Mouse (Mus musculus): ENCODE data around the gene Mycbp2.
A peak's percentile ranks its signal among the peaks of the same experiment; 100 is the strongest.

Mycbp2 gene

GRCm38 (mm10) chr14:103346729-103347505, at the start of gene Mycbp2:
Gene Mycbp2 (minus strand): TSS chr14:103346814.
- DNase-seq (ENCODE audit: low spot score in 2 of 2): peak; percentile 97

DNA sequence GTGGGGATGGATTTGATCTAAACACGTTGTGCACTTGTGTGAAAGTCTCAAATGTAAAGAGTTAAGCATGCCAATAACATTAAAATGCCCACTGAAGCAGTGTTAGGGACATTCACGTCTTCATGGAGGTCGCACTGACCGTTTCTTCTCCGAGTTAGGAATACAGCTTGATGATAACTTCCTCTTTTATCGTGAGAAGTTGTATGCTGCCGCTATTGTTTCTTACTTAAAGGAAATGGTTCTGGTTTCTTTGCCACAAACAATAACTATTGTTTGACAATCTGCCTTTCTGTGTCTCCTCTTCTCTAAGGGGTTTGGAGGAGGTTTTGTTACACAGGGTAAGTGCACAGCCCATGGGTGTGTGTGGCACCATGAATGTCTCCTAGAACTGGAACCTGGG, 45.8 kb upstream of the Mycbp2 start:
- DNase-seq (ENCODE audit: low spot score in 2 of 2): no peak

DNA sequence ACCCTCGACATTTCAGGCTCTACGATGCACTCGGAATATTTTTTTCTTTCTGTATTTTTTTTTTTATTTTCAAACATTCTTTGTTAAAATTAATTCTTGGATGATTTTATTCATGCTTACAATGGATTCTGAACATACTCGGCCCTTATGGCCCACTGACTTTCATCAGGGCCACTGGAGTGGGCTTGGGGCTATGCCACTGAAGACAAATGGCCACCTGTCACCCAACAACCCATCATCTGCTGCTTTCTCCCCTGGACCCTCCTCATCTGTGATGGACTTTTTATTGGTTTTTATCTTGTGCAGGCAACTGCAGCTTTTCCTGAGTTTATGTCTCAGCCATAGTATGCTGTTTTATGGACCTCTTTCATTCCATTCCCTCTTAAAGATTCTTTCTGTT, 40.8 kb upstream of the Mycbp2 start:
- no peak for DNase-seq (ENCODE audit: low spot score in 2 of 2)

DNA sequence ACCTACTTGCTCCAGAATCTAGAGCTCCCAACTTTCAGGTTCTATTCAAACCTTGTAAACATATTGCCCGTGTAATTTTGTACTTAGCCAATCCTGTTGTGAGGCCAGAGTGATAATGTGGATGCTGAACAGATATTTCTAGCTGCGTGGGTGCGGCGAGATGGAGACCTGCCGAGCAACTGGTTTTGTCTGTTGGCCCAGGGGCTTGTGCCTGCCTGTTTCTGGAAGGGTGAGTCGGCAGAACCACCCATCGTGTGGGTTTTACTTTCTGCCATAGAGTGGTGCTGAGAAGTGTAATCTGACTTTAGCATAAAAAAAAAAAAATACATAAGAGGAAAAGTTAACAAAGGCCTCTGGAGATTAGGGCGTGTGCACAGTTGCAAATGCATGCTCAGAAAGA, 40.3 kb upstream of the Mycbp2 start:
- DNase-seq (ENCODE audit: low spot score in 2 of 2): no peak

GRCm38 (mm10) chr14:103385084-103385610, 38.5 kb upstream of the Mycbp2 start:
- DNase-seq (ENCODE audit: low spot score in 2 of 2): no peak

- no peak for DNase-seq (ENCODE audit: low spot score in 2 of 2)
Measured at GRCm38 (mm10) chr14:103378703-103379102, 32.1 kb upstream of the Mycbp2 start.

DNA sequence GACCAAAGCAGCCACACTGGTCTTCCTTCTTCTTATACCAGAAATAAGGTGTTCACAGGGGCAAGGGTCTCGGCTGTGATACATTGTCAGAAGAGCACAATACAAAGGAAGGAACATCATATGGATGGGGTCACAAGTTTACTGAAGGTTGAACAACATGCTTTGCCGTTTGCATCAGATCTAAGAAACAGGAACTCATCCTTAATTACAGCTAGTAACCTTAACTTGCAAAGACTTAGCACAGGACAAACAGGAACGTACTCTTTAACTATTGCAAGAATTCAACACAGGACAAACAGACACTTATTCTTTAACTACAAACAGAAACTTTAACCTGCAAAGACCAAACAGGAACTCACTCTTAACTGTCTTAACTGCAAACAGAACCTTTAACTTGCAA, 30.2 kb upstream of the Mycbp2 start:
- DNase-seq (ENCODE audit: low spot score in 2 of 2): no peak

DNA sequence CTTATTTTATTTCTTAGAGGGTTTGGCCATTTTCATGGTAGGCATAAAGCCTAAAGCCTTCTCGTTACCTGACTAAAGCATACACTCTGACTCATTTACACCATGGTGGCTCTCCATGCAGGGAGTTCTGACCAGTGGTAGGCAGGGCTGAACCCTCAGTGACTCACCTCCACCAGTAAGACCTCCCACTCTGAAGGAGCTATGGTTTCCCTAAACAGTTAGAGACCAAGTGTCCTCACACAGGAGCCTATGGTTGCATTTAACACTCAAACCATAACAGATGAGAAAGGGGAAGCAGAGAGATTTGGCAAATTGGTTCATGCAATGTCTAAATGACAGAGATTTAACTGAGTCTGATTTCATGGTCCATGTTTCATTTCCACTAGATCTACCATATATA, 28.9 kb upstream of the Mycbp2 start:
- DNase-seq (ENCODE audit: low spot score in 2 of 2): no peak

DNA sequence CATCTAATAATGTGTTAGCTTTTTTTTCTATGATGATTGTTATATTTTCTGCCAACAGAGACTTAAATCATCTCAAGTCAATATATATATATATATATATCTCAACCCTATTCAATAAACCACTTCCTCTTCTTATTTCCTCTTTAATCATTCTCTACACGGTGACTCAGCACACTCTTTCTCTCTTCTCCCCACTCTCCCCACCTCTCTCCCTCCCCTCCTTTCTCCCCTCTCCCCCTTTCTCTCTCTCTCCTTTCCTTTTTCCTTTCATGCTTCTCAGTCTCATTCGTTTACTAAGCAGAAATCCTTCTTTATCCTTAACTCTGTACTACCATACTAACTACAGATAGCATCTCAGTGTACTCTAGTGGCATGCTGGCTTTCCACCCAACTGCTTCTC, 16.6 kb upstream of the Mycbp2 start:
- DNase-seq (ENCODE audit: low spot score in 2 of 2): no peak

GRCm38 (mm10) chr14:103356066-103356465, 9.5 kb upstream of the Mycbp2 start:
- DNase-seq (ENCODE audit: low spot score in 2 of 2): no peak

GRCm38 (mm10) chr14:103354396-103355352, 8.1 kb upstream of the Mycbp2 start:
- no peak for DNase-seq (ENCODE audit: low spot score in 2 of 2)

DNA sequence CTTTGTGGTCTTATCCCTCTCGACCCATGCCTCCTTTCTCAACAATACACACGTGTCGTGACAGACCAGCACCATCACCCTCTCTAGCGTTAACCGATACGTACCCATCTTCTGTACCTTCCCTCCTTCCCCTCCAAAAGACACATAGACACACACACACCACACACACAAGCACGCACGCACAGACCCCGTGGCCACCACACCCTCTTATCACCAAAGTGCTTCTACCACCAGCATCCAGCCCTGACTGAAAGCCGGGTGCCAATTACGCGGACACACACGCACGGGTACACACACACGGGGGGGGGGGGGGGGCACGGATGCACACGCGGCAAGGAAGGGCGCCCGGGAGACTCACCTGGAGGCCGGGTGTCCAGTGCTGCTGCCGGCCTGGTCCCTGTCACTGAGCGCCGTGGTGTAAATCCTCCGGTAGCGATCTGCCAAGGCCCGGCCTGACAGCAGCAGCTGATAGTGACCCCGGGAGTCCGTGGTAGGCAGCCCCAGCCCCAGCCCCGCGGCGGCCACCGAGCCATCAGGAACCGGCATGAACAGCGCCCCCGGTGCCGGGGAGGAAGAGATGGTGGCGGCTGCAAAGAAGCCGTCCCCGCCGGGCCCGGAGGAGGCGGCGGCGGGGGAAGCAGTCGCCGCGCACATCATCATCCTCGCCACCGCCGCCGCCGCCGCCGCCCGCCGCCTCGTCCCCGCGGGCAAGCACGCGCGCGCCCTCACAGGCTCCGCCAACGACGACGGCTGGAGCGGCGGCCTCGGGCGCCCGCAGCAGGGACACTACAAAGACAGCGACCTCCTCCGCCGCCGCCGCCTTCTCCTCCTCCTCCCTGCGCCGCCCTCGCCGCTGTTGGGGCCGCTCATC, 521 bp downstream of the Mycbp2 start:
- peak; percentile 56 to 61 for DNase-seq (ENCODE audit: low spot score in 2 of 2)

DNA sequence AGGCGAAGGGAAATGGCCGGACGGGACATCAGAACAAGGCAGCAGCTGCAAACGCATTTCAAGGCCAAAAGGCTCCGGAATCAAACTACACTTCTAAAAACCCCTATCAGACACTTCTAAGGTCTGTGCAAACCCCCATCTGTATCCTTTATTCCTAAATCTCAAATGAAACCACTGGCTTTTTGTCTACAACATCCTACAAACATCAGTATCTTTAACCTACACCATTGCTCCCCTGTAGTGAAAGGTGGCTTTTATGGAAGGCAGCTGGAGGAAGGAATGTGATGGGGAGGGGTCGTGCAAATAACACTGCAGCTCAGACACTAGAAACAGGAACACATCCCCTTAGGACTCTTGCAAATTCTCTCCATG, 1.1 kb downstream of the Mycbp2 start:
- DNase-seq (ENCODE audit: low spot score in 2 of 2): no peak

- no peak for DNase-seq (ENCODE audit: low spot score in 2 of 2)
Measured at GRCm38 (mm10) chr14:103345011-103345410, 1.6 kb downstream of the Mycbp2 start.

DNA sequence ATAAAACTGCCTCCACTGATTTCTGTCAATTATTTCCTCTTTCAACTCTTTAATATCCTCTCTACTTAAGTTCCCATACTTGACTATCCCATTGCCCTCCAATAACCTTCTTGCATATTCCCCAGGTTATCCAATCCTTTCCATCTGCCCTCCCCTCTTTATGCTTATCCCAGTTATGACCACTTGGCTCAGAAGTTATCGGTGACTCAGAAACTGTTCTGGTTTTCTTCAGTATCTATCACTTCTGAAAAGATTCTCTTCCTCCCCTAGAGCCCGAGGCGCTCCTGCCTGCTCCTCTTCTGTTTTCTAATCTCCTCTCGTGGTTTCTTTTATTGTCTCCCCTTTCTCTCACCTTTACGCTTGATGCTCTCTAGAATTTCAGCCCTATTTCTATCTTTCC, 2.8 kb downstream of the Mycbp2 start:
- no peak for DNase-seq (ENCODE audit: low spot score in 2 of 2)

DNA sequence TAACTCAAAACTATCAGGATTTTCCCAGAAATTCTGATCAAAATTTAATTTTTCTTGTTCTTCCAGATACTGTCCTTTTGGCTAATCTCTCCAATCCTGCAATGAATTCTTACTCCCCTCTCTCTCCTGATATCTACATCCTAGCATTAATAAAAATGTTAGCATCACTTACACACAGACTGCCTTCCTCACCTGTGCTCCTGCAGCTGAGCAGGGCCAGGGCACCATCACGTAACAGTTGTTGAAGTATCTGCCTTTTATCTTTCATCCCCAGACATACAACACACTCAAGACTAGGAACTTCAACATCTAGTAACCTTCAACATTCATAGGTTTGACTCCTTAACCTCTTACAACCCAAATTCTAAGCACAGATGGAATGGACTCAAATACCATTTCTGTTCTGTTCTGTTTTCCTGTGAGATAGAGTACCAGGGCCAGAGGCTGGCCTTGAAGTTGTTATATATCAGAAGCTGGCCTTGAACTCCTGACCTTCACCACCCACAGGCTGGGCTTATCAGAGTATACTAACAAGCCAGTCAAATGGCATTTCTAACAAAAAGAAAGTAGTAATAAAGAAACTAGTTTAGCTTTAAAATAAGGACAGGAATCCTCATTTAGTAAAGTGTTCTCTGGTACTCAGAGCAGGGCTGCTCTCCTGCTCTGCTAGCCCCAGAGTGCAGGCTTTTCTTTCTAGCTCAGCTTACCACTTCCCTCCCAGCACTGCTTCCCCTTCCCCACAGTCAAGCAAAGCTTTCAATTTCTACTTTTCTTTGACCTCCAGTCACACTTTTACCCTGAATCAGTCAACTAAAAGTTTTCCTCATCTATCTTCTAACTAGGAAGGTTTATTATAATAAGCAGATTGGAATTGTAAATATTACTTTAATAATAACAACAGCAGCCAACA, 5.0 kb downstream of the Mycbp2 start:
- peak; percentile 32 to 35 for DNase-seq (ENCODE audit: low spot score in 2 of 2)

DNA sequence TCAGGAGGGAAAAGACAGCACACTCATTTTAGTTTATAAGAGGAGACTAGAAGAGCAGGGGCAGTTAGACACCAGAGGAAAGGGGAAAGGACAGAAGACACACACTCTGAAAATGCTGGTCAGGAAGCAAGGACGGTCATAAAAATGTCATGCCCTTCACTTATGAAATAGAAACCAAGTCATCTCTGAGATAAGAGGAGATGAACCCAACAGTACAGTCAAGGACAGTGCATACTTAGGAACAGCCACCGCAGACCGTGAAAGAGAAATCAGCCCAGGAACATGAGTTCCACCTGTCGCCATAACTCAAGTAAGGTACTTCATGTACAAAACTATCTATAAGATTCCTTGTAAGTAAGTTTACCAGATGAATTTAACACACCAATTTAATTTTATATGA, 33.7 kb downstream of the Mycbp2 start:
- no peak for DNase-seq (ENCODE audit: low spot score in 2 of 2)

DNA sequence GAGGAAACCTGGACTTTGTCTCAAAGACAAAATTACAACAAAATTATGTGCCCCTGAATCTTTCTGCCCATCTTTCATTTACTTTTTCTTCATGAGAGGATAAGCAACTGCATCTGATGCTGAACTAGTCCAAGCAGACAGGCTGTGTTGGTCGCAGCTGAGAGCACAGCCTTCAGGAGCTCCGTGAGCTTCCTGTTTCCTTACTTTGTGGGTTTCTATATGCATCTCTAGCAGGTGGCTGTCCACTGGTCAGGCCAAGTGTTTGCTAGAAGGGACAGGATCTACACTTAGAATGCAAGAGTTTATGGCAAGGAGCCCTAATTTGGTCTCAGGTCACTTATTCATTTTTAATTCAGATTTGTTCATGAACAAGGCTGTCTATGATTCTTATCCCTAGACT, 50.4 kb downstream of the Mycbp2 start:
- peak; percentile 3 to 19 for DNase-seq (ENCODE audit: low spot score in 2 of 2)

DNA sequence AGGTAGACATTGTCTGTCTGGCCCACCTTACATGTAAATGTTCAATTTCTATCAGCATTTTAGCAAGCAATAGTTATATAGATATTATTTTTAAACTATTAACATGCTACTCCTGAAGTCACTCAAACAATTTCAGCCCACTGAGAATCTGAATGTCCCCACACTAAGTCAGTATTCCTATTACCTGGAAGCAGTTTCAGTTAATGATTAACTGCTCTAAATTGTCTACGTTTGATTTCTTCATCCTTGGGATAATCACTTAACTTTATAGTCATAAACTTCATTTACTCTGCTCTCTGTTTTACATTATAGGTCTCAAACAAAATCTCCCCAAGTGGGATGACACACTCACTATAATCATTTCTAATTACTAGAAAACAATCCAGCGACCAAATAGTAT, 60.0 kb downstream of the Mycbp2 start:
- DNase-seq (ENCODE audit: low spot score in 2 of 2): no peak

DNA sequence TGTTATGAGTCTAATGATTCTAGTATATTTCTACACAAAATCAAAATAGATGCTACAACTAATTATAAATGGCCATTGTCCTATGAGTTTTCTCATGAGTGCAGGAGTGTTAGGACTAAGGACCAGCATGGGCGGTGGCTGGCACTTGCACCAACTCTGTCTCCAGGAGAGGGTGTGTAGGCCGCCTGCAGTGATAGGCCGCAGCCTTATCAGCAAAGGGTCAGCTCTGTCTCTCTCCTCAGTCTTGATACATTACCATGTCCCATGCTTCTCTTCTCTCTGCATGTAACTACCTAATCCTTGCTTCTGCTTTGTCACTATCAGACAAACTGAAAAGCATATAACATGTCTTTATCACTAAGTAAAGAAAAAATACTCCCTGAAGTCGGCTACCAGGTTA, 69.9 kb downstream of the Mycbp2 start:
- DNase-seq (ENCODE audit: low spot score in 2 of 2): no peak

GRCm38 (mm10) chr14:103260437-103260836, 86.2 kb downstream of the Mycbp2 start:
- no peak for DNase-seq (ENCODE audit: low spot score in 2 of 2)
